16 mouse cellular contexts compared by ENCODE assay signal in genomic region chr10:8018229-8019026, GRCm38 (mm10).
A peak's percentile ranks its signal among the peaks of the same experiment; 100 is the strongest.
DNase-seq lines count a peak whose midpoint lies in the region; ATAC-seq lines count a peak whose summit lies in the region.
"Had no signal": no experiment of that assay in that cellular context is flagged by ENCODE, and none has a peak within 500 bp of the region (broad histone marks: within the 10 kb centered on the region; RNA-seq: fewer than 3 reads in every experiment).

No protein-coding gene starts in this region.

- ATAC-seq in embryonic facial prominence, embryonic 12.5 days (ENCODE audit: insufficient number of reproducible peaks, insufficient read depth, low FRiP score, low TSS enrichment) = peak; percentile 35; the same call in 1 of the 2 replicates
- ATAC-seq in kidney, embryonic 15.5 days (replicated peaks; ENCODE audit: low FRiP score) = 0 out of 2 replicates have a peak, but pooled peaks have one; percentile 43
- ATAC-seq in liver, embryonic 13.5 days (ENCODE audit: low read depth) = peak; percentile 19; the same call in 1 of the 2 replicates
- ATAC-seq in liver, embryonic 11.5 days (replicated peaks; ENCODE audit: low FRiP score) = no peak; the same call in 1 of the 2 replicates
- ATAC-seq: CD4-positive, CD25-positive, alpha-beta regulatory T cell, adult 4 months; forebrain, embryonic 13.5 days had no signal

- H3K27ac ChIP-seq in embryonic facial prominence, embryonic 12.5 days = no peak overlapping the region
- H3K27ac ChIP-seq in embryonic facial prominence, embryonic 10.5 days (replicated peaks) = no peak overlapping the region
- H3K27ac ChIP-seq in kidney, embryonic 15.5 days = no peak overlapping the region
- H3K27ac ChIP-seq in liver, embryonic 13.5 days = no peak overlapping the region
- H3K27ac ChIP-seq in liver, embryonic 11.5 days (ENCODE audit: low read depth, low read length) = no peak overlapping the region
- H3K27ac ChIP-seq: forebrain, embryonic 13.5 days had no signal

- no peaks in the 10 kb centered on the region for H3K36me3 ChIP-seq in embryonic facial prominence, embryonic 12.5 days
- no peaks in the 10 kb centered on the region for H3K36me3 ChIP-seq in embryonic facial prominence, embryonic 10.5 days (replicated peaks)
- H3K36me3 ChIP-seq in kidney, embryonic 15.5 days = no peaks in the 10 kb centered on the region
- H3K36me3 ChIP-seq in liver, embryonic 13.5 days = no peaks in the 10 kb centered on the region
- H3K36me3 ChIP-seq in liver, embryonic 11.5 days (ENCODE audit: control insufficient read depth, insufficient read depth, low read length) = no peaks in the 10 kb centered on the region
- H3K36me3 ChIP-seq: G1E; heart, embryonic 12.5 days had no signal

- H3K4me1 ChIP-seq in embryonic facial prominence, embryonic 12.5 days = no peaks in the 10 kb centered on the region
- H3K4me1 ChIP-seq in embryonic facial prominence, embryonic 10.5 days = 0 out of 2 replicates have a peak, but pooled peaks cover 4% of the 10 kb centered on the region
- peaks cover 2% of the 10 kb centered on the region; the same call in 1 of the 2 replicates for H3K4me1 ChIP-seq in kidney, embryonic 15.5 days
- peaks cover 36% of the 10 kb centered on the region for H3K4me1 ChIP-seq in liver, embryonic 13.5 days (replicated peaks)
- H3K4me1 ChIP-seq in liver, embryonic 11.5 days (replicated peaks; ENCODE audit: control insufficient read depth, insufficient read depth, low read length) = peaks cover 19% of the 10 kb centered on the region
- H3K4me1 ChIP-seq: forebrain, embryonic 13.5 days had no signal

- no peaks in the 10 kb centered on the region for H3K9me3 ChIP-seq in embryonic facial prominence, embryonic 12.5 days
- no peaks in the 10 kb centered on the region for H3K9me3 ChIP-seq in embryonic facial prominence, embryonic 10.5 days
- H3K9me3 ChIP-seq in kidney, embryonic 15.5 days (replicated peaks) = no peaks in the 10 kb centered on the region
- H3K9me3 ChIP-seq in liver, embryonic 13.5 days (replicated peaks) = no peaks in the 10 kb centered on the region
- H3K9me3 ChIP-seq in liver, embryonic 11.5 days (ENCODE audit: control insufficient read depth, low read length) = no peaks in the 10 kb centered on the region
- H3K9me3 ChIP-seq: forebrain, embryonic 13.5 days; G1E; heart, embryonic 12.5 days had no signal

- no peak for DNase-seq in embryonic facial prominence, embryonic 10.5 days (ENCODE audit: low spot score)
- DNase-seq in kidney, adult 9 months = no peak
- DNase-seq in liver, embryonic 13.5 days = no peak
- DNase-seq in liver, embryonic 11.5 days (ENCODE audit: low spot score) = no peak
- peak; percentile 15 for DNase-seq in ZHBTc4 (ENCODE audit: low read depth, low spot score)
- no peak for DNase-seq in urinary bladder, postnatal 36 days (ENCODE audit: low spot score in 2 of 2)
- DNase-seq: cerebellum, adult 9-11 months; heart, postnatal 4 days; lung, postnatal 10 days; thymus, postnatal 25 days had no signal

- H3K27me3 ChIP-seq in embryonic facial prominence, embryonic 12.5 days = no peaks in the 10 kb centered on the region
- H3K27me3 ChIP-seq in embryonic facial prominence, embryonic 10.5 days (replicated peaks; ENCODE audit: low read depth, poor library complexity, severe bottlenecking) = no peaks in the 10 kb centered on the region
- H3K27me3 ChIP-seq in kidney, embryonic 15.5 days = no peaks in the 10 kb centered on the region
- H3K27me3 ChIP-seq in liver, embryonic 13.5 days = no peaks in the 10 kb centered on the region
- H3K27me3 ChIP-seq in liver, embryonic 11.5 days (replicated peaks; ENCODE audit: control insufficient read depth, insufficient read depth, low read length) = no peaks in the 10 kb centered on the region
- H3K27me3 ChIP-seq: forebrain, embryonic 13.5 days; heart, embryonic 12.5 days had no signal

- no peak overlapping the region for H3K4me2 ChIP-seq in embryonic facial prominence, embryonic 12.5 days (replicated peaks)
- no peak overlapping the region for H3K4me2 ChIP-seq in kidney, embryonic 15.5 days
- H3K4me2 ChIP-seq in liver, embryonic 13.5 days = no peak overlapping the region
- H3K4me2 ChIP-seq in liver, embryonic 11.5 days = no peak overlapping the region
- H3K4me2 ChIP-seq: forebrain, embryonic 13.5 days; heart, embryonic 12.5 days had no signal

- H3K4me3 ChIP-seq in embryonic facial prominence, embryonic 12.5 days = no peak overlapping the region
- no peak overlapping the region for H3K4me3 ChIP-seq in embryonic facial prominence, embryonic 10.5 days
- H3K4me3 ChIP-seq in kidney, embryonic 15.5 days (replicated peaks) = no peak overlapping the region
- no peak overlapping the region for H3K4me3 ChIP-seq in liver, embryonic 13.5 days (replicated peaks)
- no peak overlapping the region for H3K4me3 ChIP-seq in liver, embryonic 11.5 days (ENCODE audit: low read depth, low read length)
- H3K4me3 ChIP-seq: forebrain, embryonic 13.5 days; heart, embryonic 12.5 days had no signal

- H3K9ac ChIP-seq in embryonic facial prominence, embryonic 12.5 days = no peak overlapping the region
- H3K9ac ChIP-seq in kidney, embryonic 15.5 days = no peak overlapping the region
- H3K9ac ChIP-seq in liver, embryonic 13.5 days = no peak overlapping the region
- no peak overlapping the region for H3K9ac ChIP-seq in liver, embryonic 11.5 days (ENCODE audit: low read depth, low read length)
- H3K9ac ChIP-seq: forebrain, embryonic 13.5 days; heart, embryonic 12.5 days had no signal
